Mouse (Mus musculus) liver, postnatal 0 days (tissue): ENCODE results near the gene Stk4.
A peak's percentile ranks its signal among the peaks of the same experiment; 100 is the strongest.

Source experiments
- CTCF ChIP-seq: sonication (generic); IDR thresholded peaks from 2 replicates; pipeline ENCODE4 v1.5.1; 2016; ENCODE audit warnings: antibody characterized with exemption, low read depth
- EP300 ChIP-seq: IDR thresholded peaks from 2 replicates; pipeline ENCODE4 v1.6.1; 2016; ENCODE audit warnings: antibody characterized with exemption, low read depth, mild to moderate bottlenecking

DNA sequence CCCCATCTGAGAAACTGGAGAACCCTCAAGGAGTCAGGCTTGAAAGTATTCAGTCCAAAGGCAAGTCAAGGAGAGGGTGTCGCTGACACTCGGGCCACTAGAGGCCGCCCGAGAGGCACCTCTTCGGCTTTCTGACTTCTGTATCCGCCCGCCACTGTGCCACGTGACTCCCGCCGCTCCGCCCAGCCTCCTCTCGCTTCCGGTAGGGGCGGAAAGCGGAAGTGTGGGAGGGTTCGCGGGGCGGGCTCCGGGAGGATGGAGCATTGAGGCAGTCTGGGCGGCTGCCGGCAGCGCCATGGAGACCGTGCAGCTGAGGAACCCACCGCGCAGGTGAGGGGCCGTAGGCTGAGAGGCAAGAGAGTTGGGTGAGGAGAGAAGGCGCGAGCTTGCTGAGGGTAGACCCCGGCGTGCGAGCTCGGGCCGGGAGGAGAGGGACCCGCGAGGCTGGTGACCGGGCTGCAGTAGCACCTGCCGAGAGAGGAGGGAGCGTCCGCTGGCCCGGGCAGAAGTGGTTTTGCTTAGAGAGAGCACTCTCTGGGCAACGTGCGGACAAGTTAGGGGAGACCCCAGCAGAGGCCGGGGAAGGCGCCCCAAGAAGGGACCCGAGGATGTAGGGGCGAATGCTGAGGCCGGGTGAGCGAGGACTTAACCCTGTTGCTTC is 3.9 kb downstream of the Stk4 start:
- peak; percentile 96 for TF ChIP-seq CTCF
- peak; percentile 25; the same call in 1 of the 2 replicates for TF ChIP-seq EP300
